Mouse (Mus musculus): ENCODE measurements at regions not wholly inside any gene's neighbourhood (a gene's known extent, or its start where the extent isn't known, plus 50 kb on each side); places are given as distances from the start of the nearest gene placed in this dataset.

DNA sequence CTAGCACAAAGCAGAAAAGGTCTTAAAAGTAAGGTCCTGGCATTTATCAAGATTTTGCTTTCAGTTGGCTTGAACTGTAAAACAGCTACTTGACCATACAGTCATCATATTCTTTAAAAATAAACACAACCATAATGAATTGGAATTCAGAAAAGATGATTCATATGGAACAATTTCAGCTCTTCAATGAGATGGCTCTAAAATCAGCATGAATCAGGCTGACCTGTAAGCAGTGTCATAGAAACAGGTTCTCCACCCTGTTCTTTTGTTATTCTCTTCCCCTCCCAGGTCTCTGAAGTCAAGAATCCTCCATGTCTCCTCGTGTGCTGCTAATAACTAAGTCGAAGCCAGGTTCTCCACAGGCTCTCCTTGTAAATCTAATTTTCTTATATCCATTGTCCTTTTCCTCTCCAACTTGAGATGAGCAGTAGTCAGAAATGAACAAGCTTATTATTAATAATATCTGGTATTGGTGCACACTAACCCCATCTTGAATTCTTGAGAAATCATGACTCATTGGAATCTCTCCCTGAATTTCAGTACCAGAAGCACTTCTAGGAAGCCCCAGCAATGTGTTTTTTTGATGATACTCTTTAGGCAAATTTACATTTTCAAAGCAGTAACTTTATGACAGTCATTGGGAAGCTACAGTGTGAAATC is 1113.7 kb upstream of the Zeb2 start:
- ATAC-seq (replicated peaks; ENCODE audit: low FRiP score, low TSS enrichment, poor library complexity, severe bottlenecking), result no peak

DNA sequence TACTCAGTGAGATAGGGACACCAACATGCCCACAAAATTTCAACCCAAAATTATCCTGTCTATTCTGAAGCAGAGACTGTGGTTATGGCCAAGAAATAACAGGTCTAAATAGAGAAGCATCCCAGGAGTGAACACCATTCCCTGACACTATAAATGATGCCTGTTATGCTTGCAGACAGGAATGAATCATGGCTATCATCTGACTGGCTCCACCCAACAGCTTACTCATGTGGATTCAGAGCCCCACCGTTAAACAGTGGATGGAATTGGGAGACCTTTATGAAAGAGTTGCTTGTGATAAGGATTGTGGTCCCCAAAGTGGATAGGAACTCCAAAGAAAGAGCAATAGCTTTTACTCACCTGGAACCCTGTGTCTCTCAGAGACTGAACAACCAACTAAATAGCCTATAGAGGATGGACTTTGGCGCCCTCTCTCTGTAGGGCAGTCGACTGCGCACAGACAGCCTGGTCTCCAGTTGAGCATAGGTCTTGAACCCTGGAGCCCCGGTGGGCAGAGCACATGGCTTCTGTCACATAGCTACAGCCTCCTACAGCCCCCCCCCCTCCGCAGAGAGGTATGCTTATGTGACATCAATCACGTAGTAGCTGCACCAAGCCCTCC is 1101.3 kb upstream of the Zeb2 start:
- no peak for ATAC-seq (replicated peaks; ENCODE audit: low FRiP score, low TSS enrichment, poor library complexity, severe bottlenecking)

DNA sequence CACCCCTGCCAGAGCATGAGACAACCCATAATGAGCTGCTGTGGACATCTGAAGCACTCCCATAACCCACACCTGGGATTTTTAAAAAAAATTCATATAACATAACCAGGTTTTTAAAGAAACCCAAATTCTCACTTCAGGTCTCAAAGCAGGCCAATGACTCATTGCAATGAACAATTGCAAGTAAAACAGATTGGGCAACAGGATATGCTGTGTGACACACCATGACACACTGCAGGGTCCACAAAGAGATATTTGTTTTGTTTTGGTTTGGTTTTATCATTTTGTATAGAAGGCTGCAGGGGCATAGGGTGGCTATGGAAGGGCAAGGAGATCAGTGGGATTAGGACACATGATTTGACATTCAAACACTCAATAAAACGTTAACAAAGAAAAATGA is 1082.1 kb upstream of the Zeb2 start:
- no peak for ATAC-seq (replicated peaks; ENCODE audit: low FRiP score, low TSS enrichment, poor library complexity, severe bottlenecking)

DNA sequence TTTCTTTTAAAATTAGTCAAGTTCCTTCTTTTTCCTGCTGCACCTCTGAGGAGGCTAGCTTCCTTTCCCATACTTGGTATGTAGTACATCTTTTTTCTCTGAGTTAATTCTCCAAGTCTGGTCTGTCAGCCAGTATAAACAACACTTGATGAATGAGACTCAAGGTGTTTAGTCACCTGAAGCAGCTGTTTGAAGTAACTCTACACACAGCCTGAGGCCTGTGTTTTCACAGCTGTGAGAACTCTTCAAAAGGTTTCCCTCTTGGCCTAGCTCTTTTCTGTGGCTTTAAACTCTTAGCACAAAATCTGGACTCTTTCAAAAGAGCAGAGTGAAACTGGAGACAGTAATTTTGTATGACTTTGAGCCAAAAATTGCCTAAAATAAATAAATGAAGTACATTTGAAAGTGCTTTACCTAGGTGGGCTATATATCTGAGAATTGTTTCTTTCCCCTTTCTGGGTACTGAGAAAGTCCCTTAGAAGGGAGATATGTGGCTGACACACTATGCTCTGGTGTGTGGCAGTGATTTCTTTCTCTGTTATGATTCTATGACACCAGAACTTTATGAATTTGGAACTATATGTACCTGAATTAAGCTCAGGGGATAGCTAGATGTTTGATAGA is 1070.2 kb upstream of the Zeb2 start:
- ATAC-seq (replicated peaks; ENCODE audit: low FRiP score, low TSS enrichment, poor library complexity, severe bottlenecking), result no peak

DNA sequence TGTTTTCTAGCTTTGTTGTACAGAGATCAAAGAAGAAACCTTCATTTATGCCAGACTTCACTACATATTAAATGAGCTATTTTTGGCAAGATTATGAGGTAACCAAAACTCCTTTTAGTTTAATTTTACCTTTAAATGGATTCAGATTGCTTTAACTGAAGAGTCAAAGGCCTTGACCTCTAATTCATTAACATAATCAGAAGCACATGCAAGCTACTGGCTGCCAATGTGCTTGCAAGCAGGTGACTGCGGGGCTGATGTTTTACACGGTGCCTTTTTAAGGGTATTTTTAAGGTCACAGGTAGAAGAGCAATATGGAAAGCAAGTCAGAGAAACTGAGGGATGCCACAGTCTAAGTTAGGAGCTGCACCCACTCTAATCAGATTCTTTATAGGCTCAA is 1066.0 kb upstream of the Zeb2 start:
- no peak for ATAC-seq (replicated peaks; ENCODE audit: low FRiP score, low TSS enrichment, poor library complexity, severe bottlenecking)

DNA sequence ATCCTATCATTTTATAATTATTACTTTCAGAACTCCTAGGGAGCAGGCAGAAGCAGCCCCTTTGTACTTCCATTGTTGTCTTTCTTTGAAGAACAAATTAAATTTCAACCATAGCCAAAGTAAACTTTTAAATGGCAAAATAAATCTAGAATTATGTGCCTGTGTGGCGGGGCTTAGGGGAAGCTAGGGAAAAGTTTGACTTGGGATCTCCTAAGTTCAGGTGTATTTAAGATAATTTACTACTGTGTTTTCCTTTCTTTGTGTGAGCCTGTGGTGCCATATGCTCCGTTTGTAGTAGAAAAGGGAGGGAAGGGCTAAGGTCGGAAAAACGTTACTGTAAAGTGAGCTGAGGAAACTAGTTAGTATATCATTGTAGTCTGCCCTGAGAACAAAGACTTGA is 1062.5 kb upstream of the Zeb2 start:
- ATAC-seq (replicated peaks; ENCODE audit: low FRiP score, low TSS enrichment, poor library complexity, severe bottlenecking), result no peak

DNA sequence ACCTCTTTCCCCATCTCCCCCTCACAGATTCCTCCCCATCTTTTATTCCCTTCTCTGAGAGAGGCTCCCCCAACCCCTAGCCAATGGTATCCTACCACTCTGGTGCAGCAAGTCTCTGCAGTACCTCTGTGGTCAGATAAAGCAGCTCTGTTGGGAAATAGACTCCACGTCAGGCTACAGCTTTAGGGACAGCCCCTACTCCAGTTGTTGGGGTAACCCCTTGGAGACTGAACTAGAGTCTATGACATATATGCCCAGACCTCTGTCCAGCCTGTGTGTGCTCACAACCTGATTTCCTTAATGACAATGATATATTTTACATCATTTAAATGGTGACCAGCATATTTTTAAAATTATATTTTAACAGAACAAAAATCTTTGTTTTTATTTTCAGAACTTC is 1051.3 kb upstream of the Zeb2 start:
- no peak for ATAC-seq (replicated peaks; ENCODE audit: low FRiP score, low TSS enrichment, poor library complexity, severe bottlenecking)

DNA sequence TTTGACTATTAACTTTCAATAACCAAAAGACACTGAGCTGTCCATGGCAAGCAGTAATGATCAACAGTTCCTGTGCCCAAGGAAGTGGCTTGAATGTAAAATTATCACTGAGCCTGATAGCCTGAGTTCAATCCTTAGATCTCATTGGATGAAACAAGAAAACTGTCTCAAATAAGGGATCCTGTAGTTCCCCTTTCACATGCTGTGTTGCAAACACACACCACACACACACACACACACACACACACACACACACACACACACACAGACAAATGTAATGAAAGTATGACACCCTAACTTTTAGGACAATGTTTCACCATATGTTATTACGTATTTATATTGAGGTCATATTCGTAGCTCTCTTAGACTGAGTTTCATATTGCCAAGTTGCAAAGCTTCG is 1032.7 kb upstream of the Zeb2 start:
- ATAC-seq (replicated peaks; ENCODE audit: low FRiP score, low TSS enrichment, poor library complexity, severe bottlenecking), result no peak

DNA sequence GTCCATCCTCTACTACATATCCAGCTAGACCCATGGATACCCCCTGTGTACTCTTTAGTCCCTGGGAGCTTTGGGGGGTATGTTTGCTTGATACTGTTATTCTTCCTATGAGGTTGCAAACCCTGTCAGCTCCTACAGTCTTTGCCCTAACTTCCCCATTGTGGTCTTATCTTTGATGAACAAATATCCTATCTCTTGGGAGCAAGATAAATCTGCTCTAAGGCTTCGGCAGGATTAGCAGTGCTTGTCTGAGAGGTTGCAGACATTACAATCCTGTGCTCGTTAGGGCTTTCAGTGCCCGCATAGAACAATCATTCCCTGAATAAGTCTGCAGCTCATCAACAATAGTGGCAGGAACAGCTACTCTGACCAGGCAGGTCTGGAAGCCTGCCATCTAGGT is 1002.7 kb upstream of the Zeb2 start:
- no peak for ATAC-seq (replicated peaks; ENCODE audit: low FRiP score, low TSS enrichment, poor library complexity, severe bottlenecking)

DNA sequence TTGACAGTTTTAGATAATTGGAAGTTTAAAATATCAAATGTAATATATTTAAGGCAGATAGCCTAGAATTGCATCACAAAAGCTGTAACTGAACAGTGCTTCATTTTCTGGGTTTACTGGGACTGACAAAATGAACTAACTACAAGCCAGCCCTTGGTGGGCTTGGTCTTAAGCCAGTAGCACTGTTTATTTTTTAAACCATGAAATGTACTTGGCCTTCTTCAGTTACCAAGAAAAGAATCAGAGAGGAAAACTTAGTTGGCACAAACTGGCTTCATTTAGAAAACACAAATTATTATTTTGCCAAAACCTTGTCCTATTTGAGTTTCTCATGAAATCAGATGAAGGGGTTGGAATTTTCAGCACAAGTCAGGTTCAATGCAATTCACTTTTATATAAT is 989.8 kb upstream of the Zeb2 start:
- ATAC-seq (replicated peaks; ENCODE audit: low FRiP score, low TSS enrichment, poor library complexity, severe bottlenecking), result no peak

DNA sequence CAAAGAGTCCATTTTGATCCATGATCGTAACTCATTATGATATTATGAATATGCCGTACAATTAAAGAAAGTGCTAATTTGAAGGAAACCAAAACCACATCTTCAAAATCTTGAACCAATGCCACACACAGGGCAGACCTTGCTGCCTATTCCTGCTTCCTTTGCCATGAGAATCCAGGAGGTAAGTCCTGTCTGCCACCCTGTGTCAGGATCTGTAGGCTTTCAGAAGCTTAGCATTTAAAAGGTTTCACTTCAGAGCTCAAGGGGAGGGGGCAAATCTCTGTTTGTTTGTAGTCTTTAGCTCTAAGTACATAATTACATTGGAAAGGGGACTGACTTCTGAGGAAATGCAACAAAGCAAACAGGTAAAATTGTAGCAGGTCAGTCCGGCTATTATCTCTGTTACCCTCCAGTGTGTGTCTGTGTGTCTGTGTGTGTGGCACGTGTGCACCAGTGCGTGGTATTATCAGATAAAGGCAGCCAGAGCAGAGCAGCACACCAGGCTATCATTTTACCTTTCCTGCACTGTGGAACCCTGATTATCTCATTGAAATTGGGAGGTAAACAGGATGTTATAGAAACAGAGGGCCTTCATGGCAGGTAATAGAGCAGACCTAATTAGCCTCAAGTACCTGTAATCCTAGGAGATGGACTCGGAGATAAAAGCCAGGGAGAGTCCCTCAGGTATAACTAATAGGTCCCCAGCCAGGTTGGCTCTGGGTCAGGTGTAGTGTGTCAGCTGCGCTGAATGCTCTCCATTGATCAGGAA is 948.0 kb upstream of the Zeb2 start:
- peak; percentile 68 for ATAC-seq (replicated peaks; ENCODE audit: low FRiP score, low TSS enrichment, poor library complexity, severe bottlenecking)

DNA sequence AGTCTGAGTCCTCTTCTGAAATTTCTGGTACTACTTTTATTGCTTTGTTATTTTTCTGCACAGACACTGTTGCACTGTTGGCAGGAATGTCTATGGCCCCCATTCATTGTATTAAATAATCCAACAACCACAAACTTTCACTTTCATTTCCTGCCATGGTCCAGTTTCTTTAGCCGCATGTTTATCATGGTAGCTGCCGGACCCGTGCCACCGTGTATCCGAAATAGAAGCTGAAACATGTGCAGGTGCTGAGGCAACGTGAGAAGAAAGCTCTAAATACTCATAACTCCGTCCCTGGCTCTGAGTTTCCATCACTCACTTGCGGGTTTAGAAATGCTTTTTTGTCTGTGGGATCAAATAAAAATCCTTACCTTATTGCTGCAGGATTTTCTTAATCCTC is 938.5 kb upstream of the Zeb2 start:
- no peak for ATAC-seq (replicated peaks; ENCODE audit: low FRiP score, low TSS enrichment, poor library complexity, severe bottlenecking)

DNA sequence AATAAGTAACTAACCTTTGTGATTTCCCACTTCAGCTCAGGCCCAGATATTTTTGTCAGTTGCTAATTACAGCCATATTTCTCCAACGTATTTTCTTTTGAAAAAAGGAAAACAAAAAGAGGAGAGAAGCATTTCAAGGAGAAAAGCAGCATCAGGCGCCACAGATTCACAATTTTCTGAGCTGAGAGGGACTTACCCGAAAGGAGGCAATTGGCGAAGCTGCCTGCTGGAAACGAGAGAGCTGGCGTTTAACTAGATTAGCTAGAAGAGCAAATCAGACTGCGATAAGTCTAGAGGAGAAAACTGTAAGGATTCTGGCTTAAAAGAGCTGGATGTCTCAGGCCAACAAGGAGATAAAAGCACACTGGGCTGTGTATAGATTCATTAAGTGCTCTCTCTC is 937.7 kb upstream of the Zeb2 start:
- no peak for ATAC-seq (replicated peaks; ENCODE audit: low FRiP score, low TSS enrichment, poor library complexity, severe bottlenecking)

DNA sequence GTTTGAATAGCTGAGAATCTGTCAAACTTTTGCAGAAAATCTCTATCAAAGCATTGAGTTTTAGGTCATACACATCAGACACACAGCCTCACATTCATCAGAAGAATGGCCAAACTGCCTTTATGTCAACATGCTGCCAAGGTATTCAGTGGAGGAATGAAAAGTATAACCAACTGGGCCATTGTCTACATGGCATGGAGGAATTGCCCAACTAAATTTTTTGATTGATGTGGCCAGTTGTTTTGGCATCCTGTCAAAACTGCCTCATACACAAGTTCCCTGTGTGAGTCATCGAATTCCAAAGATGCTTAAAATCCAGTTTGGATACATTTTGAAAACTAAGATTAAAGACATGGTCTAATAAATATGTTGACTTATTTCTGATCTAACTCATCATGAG is 904.7 kb upstream of the Zeb2 start:
- no peak for ATAC-seq (replicated peaks; ENCODE audit: low FRiP score, low TSS enrichment, poor library complexity, severe bottlenecking)

DNA sequence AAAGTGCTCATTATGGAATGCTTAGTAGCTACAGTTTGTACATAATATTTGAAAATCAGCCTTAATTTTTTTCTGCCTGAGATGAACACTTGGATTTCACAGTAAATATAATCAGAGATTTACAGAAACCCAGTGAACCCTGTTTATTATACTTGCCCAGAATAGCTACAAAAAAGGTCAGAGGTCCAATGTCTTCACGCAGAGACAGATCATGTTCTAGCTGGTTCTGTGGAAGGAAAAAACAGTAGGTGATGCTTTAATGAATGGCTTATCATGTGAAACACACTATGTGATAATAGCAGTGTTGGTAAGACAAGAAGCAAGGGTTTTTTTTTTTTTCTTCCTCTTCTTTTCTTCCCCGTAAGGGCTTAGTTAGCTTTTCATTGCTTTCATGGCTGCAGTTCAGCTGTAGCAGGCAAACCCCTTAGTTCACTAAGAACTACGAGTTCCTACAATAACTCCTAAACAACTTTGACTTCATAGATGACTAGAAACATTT is 896.6 kb upstream of the Zeb2 start:
- ATAC-seq (replicated peaks; ENCODE audit: low FRiP score, low TSS enrichment, poor library complexity, severe bottlenecking), result no peak

DNA sequence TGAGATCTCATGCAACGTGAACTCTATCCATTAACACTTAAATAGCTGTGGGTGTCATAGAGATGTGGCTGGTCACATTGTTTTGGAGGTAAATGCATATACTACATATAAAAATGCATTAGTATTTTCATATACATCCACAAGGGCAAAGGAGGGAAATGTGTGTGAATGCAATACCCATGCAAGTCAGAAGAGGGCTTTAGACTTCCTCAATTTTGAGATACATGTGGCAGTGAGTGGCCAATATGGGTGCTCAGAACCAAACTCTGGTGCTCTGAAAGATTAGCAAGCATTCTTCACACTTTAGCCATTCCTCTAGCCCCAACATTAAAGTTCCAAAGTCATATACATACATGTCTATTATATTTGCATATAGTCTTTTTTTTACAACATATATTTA is 895.5 kb upstream of the Zeb2 start:
- ATAC-seq (replicated peaks; ENCODE audit: low FRiP score, low TSS enrichment, poor library complexity, severe bottlenecking), result no peak

DNA sequence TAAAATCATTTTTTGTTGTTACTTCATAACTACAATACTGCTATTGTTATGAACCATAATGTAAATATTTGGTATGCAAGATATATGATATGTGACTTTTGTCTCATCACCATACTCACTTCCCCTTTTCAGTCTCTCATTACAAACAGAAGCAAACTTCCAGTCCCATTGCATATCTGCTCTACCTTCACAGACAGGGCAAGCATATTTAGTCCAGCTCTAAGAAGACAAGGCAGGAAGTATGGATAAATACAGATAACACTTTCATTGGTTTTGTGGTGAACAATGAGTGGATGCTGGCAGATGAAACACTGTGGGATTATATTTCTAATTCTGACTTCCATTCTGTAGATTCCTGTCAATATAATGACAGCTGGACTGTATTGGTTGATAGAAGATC is 858.0 kb upstream of the Zeb2 start:
- ATAC-seq (replicated peaks; ENCODE audit: low FRiP score, low TSS enrichment, poor library complexity, severe bottlenecking), result peak; percentile 70; the same call in 1 of the 2 replicates

DNA sequence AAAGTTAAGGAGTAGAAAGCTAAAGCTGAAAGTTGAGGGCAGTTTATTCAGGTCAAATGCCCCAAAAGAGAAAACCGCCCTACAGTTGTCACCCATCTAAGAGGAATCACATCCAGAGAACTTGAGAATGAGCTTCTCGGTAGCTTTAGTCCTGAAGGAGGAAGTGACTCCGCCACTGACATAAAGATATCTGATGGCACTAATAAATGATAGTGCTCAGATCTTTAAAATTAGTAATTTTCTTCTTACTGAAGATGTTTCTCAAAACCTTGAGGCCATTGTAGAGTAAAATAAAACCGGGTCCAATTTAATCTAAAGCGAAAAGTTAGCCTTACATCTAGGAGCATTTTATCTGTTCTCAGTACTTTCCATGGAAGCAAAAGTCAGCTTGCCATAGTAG is 851.4 kb upstream of the Zeb2 start:
- no peak for ATAC-seq (replicated peaks; ENCODE audit: low FRiP score, low TSS enrichment, poor library complexity, severe bottlenecking)

DNA sequence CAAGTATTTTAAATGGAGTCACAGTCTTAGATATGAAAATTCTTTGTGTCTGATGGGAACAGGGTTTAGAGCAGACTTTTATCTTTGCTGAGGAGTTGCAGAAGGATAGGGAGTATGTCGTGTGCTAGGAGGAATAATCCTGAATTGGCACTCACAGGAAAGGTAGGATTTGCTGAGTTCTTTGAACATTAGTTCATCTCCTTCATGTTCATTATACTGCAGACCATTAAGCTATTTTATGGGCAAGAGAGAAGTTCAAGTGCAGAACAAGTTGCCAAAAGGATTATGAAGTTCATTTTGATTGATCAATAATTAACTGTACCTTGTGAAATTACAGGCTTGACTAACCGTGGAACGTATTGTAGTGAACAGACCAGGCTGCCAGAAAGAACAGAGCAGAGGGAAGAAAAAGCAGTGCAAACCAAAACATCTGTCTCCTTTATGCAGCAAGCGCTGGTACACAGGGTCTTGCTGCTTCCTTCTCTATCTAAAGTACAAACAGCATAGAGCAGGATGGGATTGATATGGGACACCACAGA is 839.7 kb upstream of the Zeb2 start:
- ATAC-seq (replicated peaks; ENCODE audit: low FRiP score, low TSS enrichment, poor library complexity, severe bottlenecking), result no peak

DNA sequence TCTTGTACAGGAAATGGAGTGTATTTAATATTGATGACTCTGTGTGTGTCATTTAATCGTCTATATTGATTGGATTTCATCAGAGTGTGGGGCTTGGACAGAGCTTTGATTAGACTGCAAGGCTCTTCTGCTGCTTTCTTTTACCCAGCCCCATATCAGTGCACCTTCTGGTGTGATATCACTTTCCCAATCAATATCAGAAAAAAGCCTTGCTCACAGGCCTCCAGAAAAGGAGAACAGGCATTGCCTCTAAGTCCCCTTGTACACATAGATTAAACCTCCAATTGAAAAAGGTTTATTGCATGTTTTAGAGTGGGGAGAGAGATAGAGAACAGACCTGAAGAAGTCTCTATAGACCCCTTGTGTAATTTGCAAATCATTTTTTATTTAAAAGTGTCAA is 831.6 kb upstream of the Zeb2 start:
- no peak for ATAC-seq (replicated peaks; ENCODE audit: low FRiP score, low TSS enrichment, poor library complexity, severe bottlenecking)
